Mouse (Mus musculus) lung, postnatal 10 days (tissue): ENCODE measurements around the gene Rexo1.

Source experiments
- DNase-seq: peaks from one replicate; pipeline ENCODE4 v3.0.0; 2021

Rexo1 gene

DNA sequence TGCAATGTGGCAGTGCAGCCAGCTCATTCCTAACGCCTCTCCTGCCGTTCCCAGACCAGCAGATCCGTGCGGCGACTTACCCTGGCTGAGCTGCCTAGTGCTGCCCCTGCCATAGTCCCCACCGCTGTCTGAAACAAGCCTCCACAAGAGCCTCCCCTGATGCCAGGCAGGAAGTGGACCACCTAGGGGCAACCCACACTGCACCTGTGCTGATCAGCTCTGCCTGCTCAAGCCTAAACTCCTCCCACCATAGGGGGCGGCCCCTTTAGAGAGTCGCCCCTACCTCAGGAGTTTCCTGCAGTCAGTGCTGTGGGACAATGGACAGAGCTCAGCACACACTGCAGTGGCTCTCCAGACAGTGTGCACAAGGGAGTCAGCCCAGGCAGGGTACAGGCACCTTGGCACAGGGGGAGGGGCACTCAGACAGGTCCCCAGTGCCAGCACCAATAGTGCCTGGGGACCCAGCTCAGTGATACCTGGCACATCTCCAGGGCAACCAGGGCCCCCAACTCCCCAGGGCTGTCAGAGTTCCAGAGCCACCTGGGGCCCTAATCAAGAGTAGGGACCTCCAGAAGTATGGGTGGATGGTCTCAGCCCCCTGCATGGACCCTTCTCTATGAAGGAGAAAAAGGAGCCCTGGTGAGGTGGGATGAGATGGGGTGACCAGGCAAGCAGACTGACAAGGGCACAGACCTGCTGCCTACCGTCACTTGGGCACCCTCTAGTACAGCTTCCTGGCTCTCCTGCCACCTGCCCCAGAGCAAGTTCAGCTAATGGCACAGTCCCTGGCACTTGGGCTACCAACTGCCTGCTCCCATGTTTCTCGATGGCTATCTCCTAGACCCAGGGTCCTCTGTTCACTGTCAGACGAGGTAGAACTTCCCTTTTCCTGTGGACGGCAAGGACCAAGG lies 23.5 kb upstream of the Rexo1 start:
- no peak for DNase-seq

DNA sequence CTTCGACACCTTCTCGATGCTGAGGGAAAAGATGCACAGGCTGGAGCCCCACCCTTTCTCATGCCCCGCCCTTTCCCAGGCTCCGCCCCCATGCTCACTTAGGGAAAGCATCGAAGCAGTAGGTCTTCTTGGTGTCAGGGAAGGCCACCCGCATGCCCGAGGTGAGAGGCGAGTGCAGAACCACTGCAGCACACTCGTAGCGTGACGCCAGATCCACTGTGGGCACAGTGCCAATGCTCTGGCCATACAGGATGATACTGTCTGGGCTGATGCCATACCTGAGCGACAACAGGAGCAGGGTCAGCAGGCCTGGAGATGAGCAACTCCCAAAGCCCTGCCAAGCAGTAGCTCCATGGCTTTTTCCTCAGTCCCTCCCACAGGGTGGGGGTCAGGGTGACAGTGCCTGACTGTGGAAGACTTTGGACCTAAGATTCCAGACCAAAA lies 22.7 kb upstream of the Rexo1 start:
- no peak for DNase-seq

GRCm38 (mm10) chr10:80583047-80583446 lies 21.7 kb upstream of the Rexo1 start:
- DNase-seq = no peak

DNA sequence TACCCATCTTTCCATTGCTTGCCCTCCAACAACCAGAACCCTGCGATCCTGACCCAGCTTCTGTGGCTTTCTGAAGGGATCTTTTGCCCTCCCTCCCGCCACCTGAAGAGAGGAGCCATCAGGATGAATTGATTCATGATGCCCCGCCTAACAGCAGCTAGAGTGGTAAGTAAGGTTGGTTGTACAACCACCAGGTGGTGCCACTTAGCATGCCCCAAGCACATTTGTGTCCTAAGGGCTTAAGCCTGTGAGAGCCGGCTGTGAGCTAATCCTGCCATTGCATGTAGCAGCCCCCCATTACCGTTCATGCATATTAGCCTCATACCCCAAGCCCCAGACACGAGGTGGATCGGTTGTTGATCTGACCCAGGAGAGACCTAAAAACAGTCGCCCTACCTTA lies 17.6 kb upstream of the Rexo1 start:
- peak; percentile 80 for DNase-seq

DNA sequence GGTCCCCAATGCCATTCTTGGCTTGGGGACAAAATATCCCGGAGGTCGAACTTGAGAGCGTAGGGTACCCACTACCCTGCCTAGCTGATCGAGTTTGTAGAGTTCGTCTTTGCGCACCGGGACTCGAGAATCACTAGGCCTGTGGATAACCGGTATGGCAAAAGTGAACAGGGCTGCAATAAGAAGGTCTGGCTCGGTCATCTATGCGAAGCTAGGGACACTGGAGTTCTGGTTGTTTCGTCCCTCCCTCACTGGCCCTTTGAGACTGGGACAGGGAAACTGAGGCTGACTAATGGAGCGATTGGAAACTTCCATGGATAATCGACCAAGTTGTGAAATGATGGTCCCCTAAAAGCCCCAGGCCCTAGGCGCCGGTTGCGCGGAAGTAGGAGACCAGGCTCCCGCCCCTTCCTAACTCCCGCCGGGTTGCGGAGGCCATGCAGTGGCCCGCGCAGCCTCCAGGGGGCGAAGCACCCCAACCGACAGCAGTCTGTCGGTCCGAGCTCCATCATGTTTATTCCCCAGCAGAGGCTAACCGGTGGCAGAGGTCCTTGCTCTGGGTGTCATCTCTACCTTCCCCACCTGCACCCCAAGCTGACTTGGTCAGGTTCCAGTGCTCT lies 16.9 kb upstream of the Rexo1 start:
- DNase-seq = peak; percentile 93

GRCm38 (mm10) chr10:80577195-80578130 lies 16.1 kb upstream of the Rexo1 start, which contains the start of gene Klf16:
Klf16 (minus strand) TSS chr10:80577321.
- DNase-seq = peak; percentile 99

DNA sequence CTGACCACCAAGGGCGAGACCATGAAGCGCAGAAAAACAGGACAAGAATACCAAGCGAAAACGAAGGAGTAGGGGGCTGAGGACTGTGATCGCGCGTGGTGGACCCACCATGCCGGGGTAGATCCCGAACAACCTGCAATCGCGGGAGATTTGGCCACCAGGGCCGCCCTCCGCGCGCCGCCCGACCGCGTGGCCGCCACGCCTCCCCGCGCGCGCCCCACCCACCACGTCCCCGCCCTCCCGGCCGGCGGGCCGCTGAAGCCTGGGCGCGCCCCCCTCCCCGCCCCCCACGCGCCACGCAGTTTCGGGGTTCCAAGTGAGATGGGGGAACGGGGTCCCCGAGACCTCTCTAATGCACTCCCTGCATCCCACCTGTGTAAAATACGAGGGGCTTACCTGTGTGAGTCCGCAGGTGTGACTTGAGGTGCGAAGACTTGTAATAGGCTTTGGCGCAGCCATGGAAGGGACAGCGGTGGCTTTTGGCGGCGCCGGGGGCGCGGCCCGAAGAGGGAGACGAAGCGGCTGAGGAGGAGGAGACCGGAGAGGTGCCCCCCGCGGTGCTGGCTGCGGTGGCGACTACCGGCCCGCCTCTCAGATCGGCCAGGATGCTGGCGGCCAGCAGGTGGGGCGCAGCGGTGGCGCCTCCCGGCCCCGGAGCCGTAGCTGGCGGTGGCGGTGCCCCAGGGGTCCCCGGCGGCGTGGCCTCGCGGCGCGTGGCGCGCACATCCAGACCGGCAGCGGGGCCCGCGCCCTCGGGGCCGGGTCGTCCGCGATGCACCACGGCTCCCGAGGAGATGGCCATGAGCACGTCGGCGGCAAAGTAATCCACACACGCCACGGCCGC lies 15.2 kb upstream of the Rexo1 start:
- DNase-seq = peak; percentile 70

- no peak for DNase-seq
Observed at GRCm38 (mm10) chr10:80575925-80576324, 14.6 kb upstream of the Rexo1 start.

GRCm38 (mm10) chr10:80574896-80575295 lies 13.5 kb upstream of the Rexo1 start:
- DNase-seq = no peak

DNA sequence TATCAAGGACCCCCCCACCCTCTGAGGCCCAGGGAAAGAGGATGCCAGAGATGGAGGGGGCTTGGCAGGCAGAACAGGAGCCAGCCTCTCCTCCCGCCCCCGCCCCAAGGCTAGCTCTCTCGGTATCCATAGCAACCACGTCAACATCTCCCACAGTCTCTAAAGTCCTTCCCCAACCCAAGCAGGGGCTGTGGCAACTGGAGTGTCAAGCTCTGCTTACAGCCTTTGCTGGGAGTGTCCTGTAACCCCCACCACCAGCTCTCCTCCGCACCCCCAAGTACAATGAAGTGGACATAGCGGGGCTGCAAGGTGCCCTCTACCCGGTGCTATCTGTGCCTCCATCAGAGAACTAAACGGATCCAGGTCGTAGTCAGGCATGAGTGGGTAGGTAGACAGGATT lies 12.6 kb upstream of the Rexo1 start:
- DNase-seq = no peak

DNA sequence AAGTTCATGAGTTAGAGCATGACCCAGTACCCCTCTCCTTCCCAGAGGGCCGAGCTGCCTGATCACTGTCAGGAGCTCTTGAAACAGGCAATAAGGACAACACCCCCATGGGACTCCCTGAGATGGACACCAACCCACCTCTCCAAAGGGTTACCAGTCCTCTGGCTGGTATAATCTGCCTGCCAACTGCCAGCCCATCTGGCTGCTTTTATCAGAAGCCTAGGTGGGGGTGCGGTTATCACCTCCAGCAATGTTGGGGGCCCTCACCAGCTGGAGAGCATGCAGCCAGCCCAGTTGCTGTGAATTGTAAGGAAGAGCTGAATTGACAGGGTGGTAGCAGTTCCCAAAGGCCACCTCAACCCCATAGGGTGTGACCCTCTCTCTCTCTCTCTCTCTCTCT lies 11.1 kb upstream of the Rexo1 start:
- DNase-seq = no peak

DNA sequence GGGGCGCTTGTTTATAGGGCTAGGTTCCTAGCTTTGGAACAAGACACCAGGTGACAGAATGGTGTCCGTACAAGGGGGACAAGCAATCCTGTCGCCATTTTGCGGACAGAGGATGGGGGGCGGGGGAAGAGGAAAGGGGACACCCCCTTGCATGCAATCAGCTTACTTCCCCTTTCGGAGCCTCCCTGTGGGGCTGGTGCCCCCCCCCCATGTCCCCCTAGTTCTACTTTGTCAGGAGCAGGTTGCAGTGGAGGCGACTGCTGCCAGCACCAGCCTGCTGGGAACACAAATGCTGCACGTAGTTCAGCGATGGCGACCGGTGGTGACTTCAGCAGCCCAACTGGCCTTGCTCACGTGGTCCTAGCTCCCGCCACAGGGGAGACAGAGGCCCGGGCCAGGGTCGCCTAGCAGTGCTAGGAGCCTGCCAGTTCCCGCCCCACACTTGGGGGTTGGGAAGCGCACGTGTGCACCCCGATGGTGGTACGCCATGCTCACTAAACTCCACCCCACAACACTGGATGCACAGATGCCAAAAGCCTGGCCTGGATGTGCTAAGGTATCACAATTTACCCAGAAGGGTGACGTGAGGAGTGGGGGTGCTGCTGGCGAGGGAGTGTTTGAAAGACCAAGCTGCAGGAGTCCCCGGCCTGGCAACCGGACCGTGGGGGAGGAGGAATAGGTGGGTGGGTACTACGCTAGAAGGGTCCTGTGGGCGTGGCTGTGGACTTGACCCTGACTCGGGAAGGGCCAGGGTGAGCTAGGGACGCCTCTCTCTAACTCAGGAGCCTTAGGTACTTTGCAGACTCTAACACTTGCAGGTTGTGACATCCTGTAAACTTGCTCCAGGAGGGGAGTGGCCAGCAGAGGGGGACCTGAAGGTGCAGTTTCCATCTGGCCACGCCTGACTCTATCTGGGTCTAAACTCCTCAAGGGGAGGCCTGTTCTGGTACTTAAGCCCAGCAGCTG lies 9.8 kb upstream of the Rexo1 start:
- peak; percentile 68 for DNase-seq

DNA sequence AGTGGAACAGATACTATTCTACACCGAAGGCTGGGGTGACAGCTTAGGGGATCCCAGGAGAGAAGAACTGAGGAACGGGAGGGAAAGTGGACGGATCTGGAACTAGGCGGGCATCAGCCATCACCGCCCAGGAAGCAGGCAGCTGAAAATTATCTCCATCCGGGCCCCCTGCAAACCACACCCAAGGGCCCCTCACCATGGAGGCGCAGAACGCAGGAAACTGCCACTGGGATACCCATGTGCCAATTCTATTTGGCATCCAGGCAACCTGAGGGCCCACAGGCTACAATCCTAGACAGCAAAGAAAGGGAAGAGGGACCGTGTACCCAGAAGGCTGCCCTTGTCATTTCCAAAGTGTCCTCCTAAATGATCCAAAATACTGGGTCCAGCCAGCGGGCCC lies 9.1 kb upstream of the Rexo1 start:
- DNase-seq = no peak

DNA sequence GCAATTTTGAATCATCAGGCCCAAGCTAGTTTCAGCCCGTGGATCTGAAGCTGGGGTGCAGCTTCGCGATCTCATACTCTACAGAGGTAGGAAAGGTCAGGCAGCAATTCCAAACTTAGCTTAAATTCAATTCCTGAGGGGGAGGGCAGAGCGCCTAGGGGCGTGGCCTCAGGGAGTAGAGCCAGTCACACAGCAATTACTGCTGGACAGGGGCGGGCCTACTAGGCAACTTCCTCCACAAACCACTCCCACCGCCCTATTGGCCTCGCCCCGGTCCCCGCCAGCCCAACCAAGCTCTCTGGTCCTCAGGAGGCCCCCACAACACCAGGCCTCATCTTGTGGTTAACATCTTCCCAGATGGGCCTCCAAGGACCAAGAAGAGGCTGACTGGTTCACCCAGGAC lies 8.3 kb upstream of the Rexo1 start:
- peak; percentile 87 for DNase-seq

- DNase-seq = no peak
Observed at GRCm38 (mm10) chr10:80568876-80569275, 7.5 kb upstream of the Rexo1 start.

DNA sequence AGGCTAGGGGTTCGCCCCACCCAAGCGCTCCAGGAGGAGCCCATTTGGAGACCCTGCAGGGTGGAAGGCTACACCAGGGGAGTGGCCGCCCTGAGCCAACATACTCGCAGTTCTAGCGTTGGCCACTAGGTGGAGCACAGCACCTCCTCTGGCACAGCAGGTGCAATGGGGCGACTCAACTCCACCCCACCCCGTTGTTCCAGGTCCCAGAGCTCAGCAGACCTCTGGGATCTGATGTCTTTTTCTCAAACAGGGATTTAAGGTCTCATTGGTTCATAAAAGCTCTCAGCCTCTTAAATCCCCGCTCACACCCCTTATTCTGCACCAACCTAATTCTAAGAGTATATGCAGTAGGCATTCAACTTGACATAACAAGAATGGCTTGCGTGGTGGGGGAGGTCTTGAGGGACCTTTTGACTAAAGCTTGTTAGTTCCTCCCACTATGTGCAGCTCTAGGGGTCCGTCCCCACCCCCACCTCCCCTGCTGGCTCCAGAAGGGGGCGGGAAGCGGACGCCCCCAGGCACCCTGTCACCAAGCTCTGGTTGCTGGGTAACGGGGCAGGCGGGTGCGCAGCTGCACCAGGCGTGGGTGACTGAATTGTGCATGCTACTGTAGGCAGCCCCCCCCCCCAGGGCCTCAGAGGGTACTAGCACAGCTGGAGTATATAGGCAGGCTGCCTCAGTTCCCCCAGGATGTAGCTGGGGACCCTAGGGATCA lies 5.2 kb upstream of the Rexo1 start:
- peak; percentile 91 for DNase-seq

- no peak for DNase-seq
Observed at GRCm38 (mm10) chr10:80560621-80561020, 739 bp downstream of the Rexo1 start.

GRCm38 (mm10) chr10:80559431-80559830 lies 1.9 kb downstream of the Rexo1 start:
- DNase-seq = no peak

GRCm38 (mm10) chr10:80557346-80557965 lies 3.9 kb downstream of the Rexo1 start:
- peak; percentile 89 for DNase-seq

DNA sequence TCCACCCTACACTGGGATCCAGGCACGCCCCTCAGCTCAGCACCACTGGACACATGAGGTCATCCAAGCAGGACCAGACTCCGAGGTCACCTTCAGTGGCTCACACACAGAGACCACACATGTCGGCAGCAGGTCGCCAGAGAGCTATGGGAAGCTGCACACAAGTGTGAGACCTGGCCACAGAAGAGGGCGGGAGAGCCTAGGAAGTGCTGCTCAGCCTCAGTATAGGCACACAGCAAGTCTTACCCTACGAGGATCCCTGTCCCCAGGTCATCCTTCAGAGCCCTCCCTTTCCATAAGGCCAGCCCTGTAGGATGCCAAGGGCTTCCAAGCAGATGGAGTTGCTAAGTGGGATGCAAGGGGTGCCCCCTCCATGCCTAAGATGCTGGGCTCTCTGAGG lies 7.4 kb downstream of the Rexo1 start:
- no peak for DNase-seq
